Mouse (Mus musculus): Measurements from ENCODE around the gene Alpk1.

DNA sequence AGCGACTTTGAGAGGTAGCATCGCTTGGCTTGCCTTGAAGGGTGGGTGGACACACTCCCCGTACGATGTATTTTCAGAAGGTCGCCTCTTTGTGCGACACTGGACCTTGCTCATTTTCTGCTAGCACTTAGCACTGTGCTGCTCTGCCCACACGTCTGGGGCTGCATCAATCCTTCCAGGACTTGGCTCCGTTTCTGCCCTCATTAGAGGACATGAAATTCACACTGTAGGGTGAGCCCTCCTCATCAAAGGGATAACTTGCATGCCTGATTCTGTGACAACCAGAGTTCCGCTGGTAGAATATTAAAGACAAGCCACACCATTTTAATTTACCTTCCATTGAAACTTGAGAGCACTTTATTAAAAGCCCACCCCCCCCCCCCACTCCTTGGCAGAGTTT, 67.2 kb downstream of the Alpk1 start:
- TF ChIP-seq POLR2A (IDR thresholded peaks at IDR 0.05; ENCODE audit: borderline replicate concordance, insufficient read depth, low read length) (no peak), CTCF (IDR thresholded peaks at IDR 0.05; ENCODE audit: borderline replicate concordance, insufficient read depth, low read depth, low read length) (no peak)
